Mouse (Mus musculus): ENCODE measurements at regions not wholly inside any gene's neighbourhood (a gene's known extent, or its start where the extent isn't known, plus 50 kb on each side); places are given as distances from the start of the nearest gene placed in this dataset.

- TF ChIP-seq CTCF (IDR thresholded peaks at IDR 0.05; ENCODE audit: control insufficient read depth, insufficient read depth, low read length) (no peak), POLR2A (IDR thresholded peaks at IDR 0.05; ENCODE audit: borderline replicate concordance, control insufficient read depth, low read depth, low read length) (no peak)
These were observed 90.8 kb upstream of the Kcng1 start for GRCm38 (mm10) chr2:168372356-168372755.
